Mouse (Mus musculus): ENCODE measurements around the gene Pkmyt1.
"Not testable (repeated sequence)": the region's sequence is repeated elsewhere in the genome, so short reads cannot be mapped to it uniquely, and the experiment has no call there.

Pkmyt1 gene

GRCm38 (mm10) chr17:23747471-23747870 lies 21.3 kb downstream of the Pkmyt1 start:
- DNase-seq (ENCODE audit: extremely low read depth, low read depth), result no peak

DNA sequence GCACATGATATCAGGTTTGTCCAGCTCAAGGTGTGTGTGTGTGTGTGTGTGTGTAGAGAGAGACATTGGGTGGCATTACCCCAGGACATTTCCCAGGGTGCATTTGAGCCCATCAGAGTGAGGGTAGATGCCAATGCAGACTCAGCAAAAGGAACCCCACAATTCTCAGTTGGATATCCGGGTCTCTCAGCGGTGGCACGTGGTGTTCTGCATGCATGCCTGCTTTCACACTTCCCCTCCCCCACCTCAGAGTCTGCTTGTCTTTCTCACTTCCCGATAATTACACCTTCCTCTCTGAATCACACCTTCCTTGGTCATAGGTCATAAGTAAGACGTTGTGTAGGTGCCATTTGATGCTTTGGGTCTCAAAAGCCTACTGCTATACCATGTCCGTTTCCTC lies 21.9 kb downstream of the Pkmyt1 start:
- no peak for DNase-seq (ENCODE audit: extremely low read depth, low read depth)

GRCm38 (mm10) chr17:23748631-23749391 lies 22.7 kb downstream of the Pkmyt1 start:
- peak; percentile 76 for DNase-seq (ENCODE audit: extremely low read depth, low read depth)

DNA sequence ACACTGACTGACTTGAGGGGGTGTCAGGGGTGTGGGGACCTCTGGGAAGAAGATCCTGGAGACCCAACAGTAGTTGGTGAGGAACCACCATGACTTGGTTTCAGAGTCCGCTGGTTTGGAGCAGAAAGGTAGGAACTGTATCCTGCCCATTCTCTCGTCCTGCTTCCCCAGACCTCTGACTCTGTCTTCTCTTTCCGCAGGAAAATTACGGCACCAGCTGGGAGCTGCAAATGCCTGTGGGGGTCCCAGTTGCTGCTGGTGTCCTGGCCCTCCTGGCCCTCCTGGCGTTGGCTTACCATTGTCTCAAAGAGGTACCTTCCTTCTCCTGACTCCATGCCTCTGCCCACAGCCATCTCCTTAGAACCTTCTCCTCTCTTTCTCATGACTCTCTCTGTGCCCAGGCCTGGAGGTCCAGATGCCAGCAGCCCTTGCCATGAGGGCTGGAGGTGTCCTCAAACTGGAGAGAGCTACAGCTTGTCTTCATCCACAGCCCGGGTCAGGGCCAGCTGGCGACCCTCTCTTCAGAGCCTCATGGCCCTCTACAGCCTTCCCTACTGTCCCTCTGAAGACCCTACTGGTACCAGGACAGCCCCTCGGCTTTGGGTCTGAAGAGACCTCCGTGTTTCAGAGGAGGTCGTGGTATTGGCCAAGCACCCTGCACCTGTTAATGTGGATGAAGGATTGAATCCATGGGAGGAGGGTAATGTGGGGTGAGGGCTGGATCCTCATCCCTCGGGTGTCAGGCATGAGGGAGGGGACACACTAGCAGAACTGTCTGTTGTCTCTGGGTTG lies 23.5 kb downstream of the Pkmyt1 start:
- no peak for DNase-seq (ENCODE audit: extremely low read depth, low read depth)

- DNase-seq (ENCODE audit: extremely low read depth, low read depth), result no peak
Observed at GRCm38 (mm10) chr17:23755689-23756088, 29.6 kb downstream of the Pkmyt1 start.

DNA sequence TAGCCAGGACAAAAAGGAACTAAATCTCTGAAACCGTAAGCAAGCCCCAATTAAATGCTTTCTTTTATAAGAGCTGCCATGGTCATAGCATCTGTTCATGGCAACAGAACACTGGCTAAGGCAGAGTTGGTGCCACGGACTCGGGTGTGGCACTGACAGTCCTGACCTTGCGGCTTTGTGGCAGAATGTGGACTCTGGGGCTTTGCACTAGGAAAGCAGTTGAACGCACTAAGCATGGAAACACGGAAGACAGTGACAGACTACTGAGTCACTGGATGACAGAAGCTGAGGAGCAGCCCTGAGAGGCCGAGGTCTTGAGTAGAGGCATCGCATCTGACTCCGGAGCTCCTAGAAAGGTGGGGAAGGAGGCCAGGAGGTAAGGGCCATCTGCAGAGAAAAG lies 31.4 kb downstream of the Pkmyt1 start:
- DNase-seq (ENCODE audit: extremely low read depth, low read depth), result no peak

DNA sequence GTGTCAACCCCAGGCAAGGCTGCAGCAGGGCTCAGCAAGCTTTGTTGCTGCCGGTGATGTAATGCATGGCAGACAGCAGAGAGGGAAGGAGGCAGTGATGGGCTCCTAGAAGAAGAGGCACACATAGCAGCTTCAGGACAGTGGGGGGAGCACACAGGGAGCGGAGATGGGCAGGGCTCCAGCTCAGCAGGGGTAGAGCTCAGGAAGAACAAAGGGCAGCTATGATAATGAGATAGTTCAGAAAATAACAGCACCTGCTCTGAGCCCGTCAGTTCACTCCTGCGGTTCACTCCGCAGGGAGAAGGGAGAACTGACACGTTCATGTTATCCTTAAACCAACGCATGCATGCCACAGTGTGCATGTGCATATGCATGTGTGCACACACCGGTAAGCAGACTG lies 32.7 kb downstream of the Pkmyt1 start:
- no peak for DNase-seq (ENCODE audit: extremely low read depth, low read depth)

- DNase-seq (ENCODE audit: extremely low read depth, low read depth), result no peak
Observed at GRCm38 (mm10) chr17:23760231-23760630, 34.1 kb downstream of the Pkmyt1 start.

DNA sequence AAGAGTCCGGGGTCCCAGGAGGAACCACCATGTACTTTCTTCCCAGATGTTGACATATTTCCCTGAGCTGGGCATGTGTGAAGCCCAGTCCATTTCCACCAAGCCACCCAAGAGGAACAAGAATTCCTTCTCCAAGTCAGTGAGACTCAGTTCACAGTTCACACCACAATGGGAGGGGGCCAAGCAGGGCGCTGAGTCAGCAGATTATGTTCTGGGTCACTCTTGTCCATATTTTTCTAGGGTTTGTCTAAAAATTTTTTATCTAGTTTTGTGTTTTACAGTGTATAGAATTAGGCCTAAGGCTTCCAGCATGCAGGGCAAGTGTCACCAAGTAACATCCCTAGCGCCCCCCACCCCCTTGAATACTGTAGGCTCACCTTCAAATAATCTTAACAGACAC lies 35.0 kb downstream of the Pkmyt1 start:
- no peak for DNase-seq (ENCODE audit: extremely low read depth, low read depth)

DNA sequence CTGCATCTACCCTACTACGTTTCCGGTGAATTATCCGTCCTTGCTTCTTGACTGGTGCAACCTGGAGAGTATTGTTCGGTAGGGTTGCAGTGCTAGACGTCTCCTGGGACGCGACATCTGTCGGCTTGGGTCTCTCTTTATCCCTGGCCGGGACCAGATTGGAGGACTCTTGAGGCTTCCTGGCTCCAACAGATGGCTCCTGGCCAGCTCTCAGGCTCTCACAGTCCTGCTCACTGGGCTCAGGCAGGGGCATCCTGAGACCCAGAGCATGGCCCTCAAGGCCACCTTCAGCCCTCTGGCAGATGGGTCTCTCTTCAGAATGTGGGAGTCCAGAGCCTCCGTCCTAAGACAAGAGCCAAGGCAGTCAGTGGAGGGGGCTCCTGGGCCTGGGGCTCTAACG lies 36.8 kb downstream of the Pkmyt1 start:
- no peak for DNase-seq (ENCODE audit: extremely low read depth, low read depth)

GRCm38 (mm10) chr17:23770493-23770892 lies 44.4 kb downstream of the Pkmyt1 start:
- no peak for DNase-seq (ENCODE audit: extremely low read depth, low read depth)

GRCm38 (mm10) chr17:23770896-23771283 lies 44.8 kb downstream of the Pkmyt1 start:
- DNase-seq (ENCODE audit: extremely low read depth, low read depth), result no peak

- peak; percentile 95 for DNase-seq (ENCODE audit: extremely low read depth, low read depth)
Observed at GRCm38 (mm10) chr17:23771284-23772218, 45.4 kb downstream of the Pkmyt1 start, which contains the start of gene Flywch1. Gene Flywch1 (minus strand): TSS chr17:23771602.

DNA sequence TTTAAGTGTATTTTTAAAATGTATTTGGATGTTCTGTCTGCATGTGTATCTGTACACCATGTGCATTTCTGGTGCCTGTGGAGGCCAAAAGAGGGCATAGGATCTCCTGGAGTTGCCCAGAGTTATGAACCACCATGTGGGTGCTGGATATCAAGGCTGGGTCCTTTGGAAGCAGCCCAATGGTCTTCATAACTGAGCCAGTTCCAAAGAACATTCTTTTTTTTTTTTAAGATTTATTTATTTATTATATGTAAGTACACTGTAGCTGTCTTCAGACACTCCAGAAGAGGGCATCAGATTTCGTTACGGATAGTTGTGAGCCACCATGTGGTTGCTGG lies 46.1 kb downstream of the Pkmyt1 start:
- not testable (repeated sequence) for DNase-seq (ENCODE audit: extremely low read depth, low read depth)

DNA sequence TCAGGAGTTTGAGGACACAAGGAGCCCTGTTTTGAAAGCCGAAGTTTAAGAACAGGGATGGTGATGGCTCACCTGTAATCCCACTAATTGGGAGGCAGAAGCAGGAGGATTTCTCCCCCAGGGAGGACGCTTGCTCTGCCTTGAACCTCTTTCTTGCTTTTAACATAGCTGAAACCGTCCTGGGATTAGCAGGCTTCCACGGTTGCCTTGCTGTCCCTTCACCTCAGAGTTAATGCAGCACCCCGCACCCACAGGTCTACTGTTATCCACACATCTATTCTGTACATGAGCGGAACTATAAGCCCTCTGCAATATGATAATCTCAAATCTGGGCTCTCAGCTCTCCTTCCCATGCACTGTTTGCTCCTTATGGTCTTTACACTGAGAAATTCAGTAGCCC lies 47.5 kb downstream of the Pkmyt1 start:
- no peak for DNase-seq (ENCODE audit: extremely low read depth, low read depth)

DNA sequence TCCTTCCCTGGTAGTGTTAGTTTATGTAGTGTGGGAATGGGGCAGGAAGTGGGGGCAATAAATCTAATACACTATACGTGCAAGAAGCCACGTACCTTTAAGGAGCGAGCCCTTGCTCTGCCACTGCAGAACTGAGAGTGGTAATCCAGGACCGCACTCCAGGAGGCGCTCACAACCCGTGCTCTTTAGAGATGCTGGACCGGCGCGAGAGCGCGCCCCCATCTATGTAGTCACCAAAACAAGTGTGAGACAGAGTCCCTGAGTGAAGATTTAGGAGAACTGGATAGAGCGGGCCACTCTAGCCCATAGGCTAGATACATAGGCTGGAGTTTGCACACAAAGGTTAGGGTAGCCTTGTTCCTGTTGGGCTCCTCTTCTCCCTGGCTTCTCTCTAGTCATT lies 48.0 kb downstream of the Pkmyt1 start:
- DNase-seq (ENCODE audit: extremely low read depth, low read depth), result no peak

DNA sequence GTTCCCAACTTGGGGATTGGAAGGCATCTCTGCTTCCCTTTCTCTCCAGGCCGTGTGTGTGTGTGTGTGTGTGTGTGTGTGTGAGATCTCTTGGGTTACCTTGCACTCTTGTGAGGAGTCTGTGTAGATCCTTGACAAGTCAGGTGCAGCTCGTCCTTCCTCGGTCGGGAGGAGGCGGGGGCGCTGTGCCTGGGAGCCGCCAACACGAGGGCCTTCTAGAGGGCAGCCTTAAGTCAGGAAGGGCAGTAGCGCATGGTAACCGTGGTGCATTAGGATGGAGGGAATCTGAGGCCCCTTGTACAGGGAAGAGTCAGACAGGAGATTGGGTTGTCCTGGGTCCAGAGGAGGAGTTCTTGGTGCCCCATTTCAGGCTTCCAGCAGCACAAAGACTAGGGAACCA lies 50.1 kb downstream of the Pkmyt1 start:
- no peak for DNase-seq (ENCODE audit: extremely low read depth, low read depth)

DNA sequence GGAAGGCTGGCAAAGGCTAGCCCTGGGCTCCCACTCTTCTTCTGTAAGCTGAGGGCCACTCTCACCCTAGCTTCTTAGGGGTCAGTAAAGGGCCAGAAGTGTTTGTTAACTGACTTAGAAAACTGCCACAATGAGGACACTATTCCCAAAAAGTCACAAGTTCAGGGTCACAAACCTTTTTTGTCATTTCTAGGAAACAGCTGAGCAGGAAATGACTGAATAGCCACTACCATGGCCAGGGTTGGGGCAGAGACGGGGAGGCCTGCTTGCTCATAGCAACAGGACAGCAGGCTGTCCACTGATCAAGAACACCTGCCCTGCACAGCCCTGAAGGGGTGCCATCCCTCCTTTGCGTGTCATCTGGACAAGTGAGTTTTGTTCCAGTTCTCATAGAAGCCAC lies 51.0 kb downstream of the Pkmyt1 start:
- no peak for DNase-seq (ENCODE audit: extremely low read depth, low read depth)

DNA sequence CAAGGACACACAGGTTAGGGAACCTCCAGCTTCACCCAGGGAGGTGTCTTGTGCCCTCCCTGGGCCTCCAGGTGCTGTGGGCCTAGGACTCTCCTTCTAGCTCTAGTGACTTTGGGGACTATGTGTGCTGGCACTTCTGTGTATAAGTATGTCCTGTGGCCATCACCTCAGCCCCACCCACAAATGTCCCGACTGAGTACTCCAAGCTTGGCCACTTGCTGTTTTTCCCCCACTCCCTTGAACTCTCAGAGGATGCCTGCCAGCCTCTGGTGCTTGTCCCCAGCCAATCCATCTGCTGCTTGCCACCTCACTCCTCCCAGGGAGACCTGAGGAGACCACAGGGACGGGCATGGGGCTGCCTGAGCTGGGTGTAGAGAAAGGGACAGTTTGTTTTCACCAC lies 52.3 kb downstream of the Pkmyt1 start:
- no peak for DNase-seq (ENCODE audit: extremely low read depth, low read depth)

GRCm38 (mm10) chr17:23783352-23783751 lies 57.2 kb downstream of the Pkmyt1 start:
- no peak for DNase-seq (ENCODE audit: extremely low read depth, low read depth)

DNA sequence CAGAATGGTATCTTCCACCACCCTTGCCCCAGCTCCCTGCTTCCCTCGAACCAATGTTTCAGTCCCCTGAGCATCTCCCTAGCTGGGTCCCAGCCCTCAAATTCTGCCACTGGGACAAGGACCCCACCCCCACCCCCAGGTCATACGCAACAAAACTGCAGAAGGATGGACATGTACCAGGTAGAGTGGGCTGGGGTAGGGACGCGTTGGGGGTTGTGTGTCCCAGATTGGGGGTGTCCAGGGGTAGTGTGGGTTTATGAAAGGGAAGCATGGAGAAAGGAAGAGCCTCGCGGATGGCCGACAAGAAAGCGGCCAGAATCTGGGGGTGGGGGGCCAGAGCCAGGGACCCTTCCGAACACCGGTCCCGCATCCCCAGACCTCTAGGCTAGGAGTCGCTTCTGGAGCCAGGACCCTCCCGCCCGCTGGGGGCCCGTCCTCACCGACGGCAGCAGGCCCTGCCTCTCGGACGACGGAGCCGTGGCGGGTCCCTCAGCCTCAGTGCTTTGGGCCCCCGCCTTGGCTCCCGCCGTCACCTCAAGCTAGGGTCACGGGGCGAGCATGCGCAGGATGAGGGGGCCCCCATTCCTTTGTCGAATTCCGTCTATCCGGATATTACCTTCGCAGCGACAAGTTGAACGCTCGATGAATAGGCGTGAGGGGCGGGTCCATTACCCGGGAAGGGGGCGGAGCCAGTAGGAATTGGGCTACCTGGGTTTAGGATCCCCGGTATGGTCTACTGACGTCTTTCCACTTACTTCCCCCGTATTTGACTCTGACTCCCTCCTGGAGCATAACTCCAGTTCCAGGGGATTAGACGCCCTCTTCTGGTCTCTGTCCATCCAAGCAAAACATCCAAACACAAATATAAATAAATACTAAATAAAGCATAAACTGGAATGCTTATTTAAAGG lies 59.7 kb downstream of the Pkmyt1 start, which contains the start of gene Flywch2:
Gene Flywch2, minus strand, starts transcription at position 521 of the 911 bp plus-strand sequence.
- peak; percentile 76 for DNase-seq (ENCODE audit: extremely low read depth, low read depth)
